Mouse (Mus musculus) heart, adult 2 months (tissue): ENCODE results near the gene Btbd3.

Experiments used
- CTCF ChIP-seq: fragments of 200-600 bp; IDR thresholded peaks from 2 replicates; pipeline ENCODE4 v1.8.1; 2022; ENCODE audit warnings: antibody characterized with exemption, mild to moderate bottlenecking, moderate library complexity
- POLR2A ChIP-seq: fragments of 200-500 bp; IDR thresholded peaks from 2 replicates; pipeline ENCODE4 v1.6.1; 2011; ENCODE audit warnings: mild to moderate bottlenecking, low read depth, low read length, control low read depth; ENCODE audit not compliant: insufficient read depth

- TF ChIP-seq CTCF (no peak), POLR2A (no peak)
These were observed 17.7 kb downstream of the Btbd3 start for GRCm38 (mm10) chr2:138274086-138274485.
